Mouse (Mus musculus): Measurements from ENCODE around the gene Zfp599. TPM values are rescaled to one million over a fixed set of nuclear protein-coding genes. Genes with fewer than 3 reads are reported as not detected.
A peak's percentile ranks its signal among the peaks of the same experiment; 100 is the strongest.
"Not testable (repeated sequence)": the region's sequence is repeated elsewhere in the genome, so short reads cannot be mapped to it uniquely, and the experiment has no call there.

Zfp599 gene
- polyA plus RNA-seq (2015; fragmentation: Nextera tagmentation; extraction: Ambion mirVana): 4.2 and 4.3 TPM in 2 replicates

GRCm38 (mm10) chr9:22259184-22260091 is at the start of gene Zfp599:
Gene Zfp599 (minus strand): TSS chr9:22259895.
- peak within 1 kb of the TSS; percentile 67 for H3K4me3 ChIP-seq (replicated peaks)
- H3K4me1 ChIP-seq (replicated peaks): 0 out of 2 replicates have a peak, but pooled peaks cover 3% of the 10 kb centered on the region
- peak within 1 kb of the TSS; percentile 36; the same call in 1 of the 2 replicates for H3K27ac ChIP-seq
- H3K9ac ChIP-seq: peak within 1 kb of the TSS; percentile 78
- peak; percentile 99 for ATAC-seq
- peaks cover 11% of the 10 kb centered on the region for H3K36me3 ChIP-seq
- H3K9me3 ChIP-seq: no peaks in the 10 kb centered on the region
- H3K27me3 ChIP-seq (replicated peaks): no peaks in the 10 kb centered on the region
- peak within 1 kb of the TSS; percentile 84 for H3K4me2 ChIP-seq (replicated peaks)
- WGBS: 2% methylated on average over 35 of the region's 35 CpGs

- Histone ChIP-seq H3K4me2 (replicated peaks) (peak overlapping the region; percentile 86), H3K9ac (peak overlapping the region; percentile 20; the same call in 1 of the 2 replicates), H3K4me3 (replicated peaks) (peak overlapping the region; percentile 79), H3K36me3 (peaks cover 16% of the 10 kb centered on the region)
- not testable (repeated sequence) for H3K4me1 ChIP-seq (replicated peaks); H3K27ac ChIP-seq; H3K27me3 ChIP-seq (replicated peaks); H3K9me3 ChIP-seq
- ATAC-seq: peak; percentile 50; the same call in 1 of the 2 replicates
- WGBS: 16% methylated on average over 9 of the region's 9 CpGs
These were observed 48.2 kb upstream of the Zfp599 start for GRCm38 (mm10) chr9:22307920-22308262.

- WGBS: under 1% methylated on average over 56 of the region's 56 CpGs
- Histone ChIP-seq H3K4me1 (replicated peaks) (peaks cover 9% of the 10 kb centered on the region; the same call in 1 of the 2 replicates), H3K4me3 (replicated peaks) (peak within 1 kb of the TSS; percentile 79), H3K36me3 (peaks cover 16% of the 10 kb centered on the region), H3K27ac (peak within 1 kb of the TSS; percentile 20; the same call in 1 of the 2 replicates), H3K27me3 (replicated peaks) (no peaks in the 10 kb centered on the region), H3K9ac (peak within 1 kb of the TSS; percentile 85), H3K4me2 (replicated peaks) (peak within 1 kb of the TSS; percentile 86), H3K9me3 (no peaks in the 10 kb centered on the region)
- peak; percentile 100 for ATAC-seq
These were observed 47.6 kb upstream of the Zfp599 start, which contains the start of gene Zfp810 for GRCm38 (mm10) chr9:22307156-22307919. Gene Zfp810 (minus strand): TSS chr9:22307648.

- no peak overlapping the region for H3K27ac ChIP-seq
These were observed 47.0 kb upstream of the Zfp599 start for GRCm38 (mm10) chr9:22306726-22307125.

GRCm38 (mm10) chr9:22302199-22302598 is 42.5 kb upstream of the Zfp599 start:
- Histone ChIP-seq H3K27ac (no peak overlapping the region), H3K9ac (no peak overlapping the region), H3K9me3 (no peaks in the 10 kb centered on the region), H3K4me3 (replicated peaks) (no peak overlapping the region), H3K4me1 (replicated peaks) (peaks cover 9% of the 10 kb centered on the region; the same call in 1 of the 2 replicates), H3K27me3 (replicated peaks) (no peaks in the 10 kb centered on the region), H3K4me2 (replicated peaks) (no peak overlapping the region), H3K36me3 (peaks cover 28% of the 10 kb centered on the region)
- WGBS: 96% methylated on average over 1 of the region's 1 CpGs
- no peak for ATAC-seq

More at GRCm38 (mm10) chr9:22306726-22307125, 47.0 kb upstream of the Zfp599 start:
- H3K9ac ChIP-seq: peak overlapping the region; percentile 85
- no peaks in the 10 kb centered on the region for H3K27me3 ChIP-seq (replicated peaks)
- no peaks in the 10 kb centered on the region for H3K9me3 ChIP-seq
- 13% methylated on average over 6 of the region's 6 CpGs for WGBS
- H3K36me3 ChIP-seq: peaks cover 16% of the 10 kb centered on the region
- ATAC-seq: no peak
- peak overlapping the region; percentile 79 for H3K4me3 ChIP-seq (replicated peaks)
- H3K4me1 ChIP-seq (replicated peaks): peaks cover 9% of the 10 kb centered on the region; the same call in 1 of the 2 replicates
- H3K4me2 ChIP-seq (replicated peaks): peak overlapping the region; percentile 86

GRCm38 (mm10) chr9:22278733-22279132 is 19.0 kb upstream of the Zfp599 start:
- H3K9me3 ChIP-seq: peaks cover 24% of the 10 kb centered on the region

GRCm38 (mm10) chr9:22268886-22269285 is 9.2 kb upstream of the Zfp599 start:
- no peaks in the 10 kb centered on the region for H3K36me3 ChIP-seq
- no peak overlapping the region for H3K4me2 ChIP-seq (replicated peaks)
- no peak overlapping the region for H3K4me3 ChIP-seq (replicated peaks)
- H3K9me3 ChIP-seq: no peaks in the 10 kb centered on the region
- no peak overlapping the region for H3K9ac ChIP-seq
- ATAC-seq: no peak
- no peaks in the 10 kb centered on the region for H3K4me1 ChIP-seq (replicated peaks)
- no peaks in the 10 kb centered on the region for H3K27me3 ChIP-seq (replicated peaks)
- no peak overlapping the region for H3K27ac ChIP-seq
- WGBS: 94% methylated on average over 1 of the region's 1 CpGs

More at GRCm38 (mm10) chr9:22278733-22279132, 19.0 kb upstream of the Zfp599 start:
- Histone ChIP-seq H3K4me2 (replicated peaks) (no peak overlapping the region), H3K9ac (no peak overlapping the region), H3K36me3 (peaks cover 62% of the 10 kb centered on the region), H3K27ac (no peak overlapping the region), H3K4me1 (replicated peaks) (no peaks in the 10 kb centered on the region), H3K27me3 (replicated peaks) (no peaks in the 10 kb centered on the region), H3K4me3 (replicated peaks) (no peak overlapping the region)
- ATAC-seq: no peak
- 96% methylated on average over 4 of the region's 4 CpGs for WGBS

- Histone ChIP-seq H3K4me2 (replicated peaks) (no peak overlapping the region), H3K4me3 (replicated peaks) (no peak overlapping the region), H3K36me3 (no peaks in the 10 kb centered on the region), H3K27ac (no peak overlapping the region), H3K9me3 (no peaks in the 10 kb centered on the region), H3K4me1 (replicated peaks) (0 out of 2 replicates have a peak, but pooled peaks cover 3% of the 10 kb centered on the region), H3K27me3 (replicated peaks) (no peaks in the 10 kb centered on the region), H3K9ac (no peak overlapping the region)
- WGBS: 88% methylated on average over 10 of the region's 10 CpGs
- no peak for ATAC-seq
These were observed 2.9 kb upstream of the Zfp599 start for GRCm38 (mm10) chr9:22262611-22263010.

DNA sequence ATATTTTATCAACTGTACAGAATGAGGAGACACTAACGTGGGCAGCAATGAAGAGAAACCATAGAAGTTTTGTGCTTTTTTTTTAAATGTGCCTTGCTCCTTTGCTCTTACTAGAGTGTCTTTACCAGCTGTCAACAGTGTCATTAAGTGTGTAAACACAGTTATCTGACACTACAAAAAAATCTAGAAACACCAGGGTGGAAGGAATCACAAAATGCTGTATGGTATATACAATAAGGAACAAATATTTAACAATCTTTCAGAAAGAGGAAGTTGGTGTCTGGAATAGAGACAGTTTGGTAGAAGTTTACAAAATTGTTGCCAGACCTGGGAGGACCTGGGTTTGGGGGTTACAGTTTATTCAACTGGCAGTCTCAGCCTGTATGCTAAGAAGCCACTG is 1.9 kb upstream of the Zfp599 start:
- no peak overlapping the region for H3K4me3 ChIP-seq (replicated peaks)
- H3K9ac ChIP-seq: no peak overlapping the region
- no peak overlapping the region for H3K4me2 ChIP-seq (replicated peaks)
- no peak overlapping the region for H3K27ac ChIP-seq
- H3K27me3 ChIP-seq (replicated peaks): no peaks in the 10 kb centered on the region
- 0 out of 2 replicates have a peak, but pooled peaks cover 3% of the 10 kb centered on the region for H3K4me1 ChIP-seq (replicated peaks)
- H3K9me3 ChIP-seq: no peaks in the 10 kb centered on the region
- WGBS: 76% methylated on average over 1 of the region's 1 CpGs
- H3K36me3 ChIP-seq: no peaks in the 10 kb centered on the region
- no peak for ATAC-seq

DNA sequence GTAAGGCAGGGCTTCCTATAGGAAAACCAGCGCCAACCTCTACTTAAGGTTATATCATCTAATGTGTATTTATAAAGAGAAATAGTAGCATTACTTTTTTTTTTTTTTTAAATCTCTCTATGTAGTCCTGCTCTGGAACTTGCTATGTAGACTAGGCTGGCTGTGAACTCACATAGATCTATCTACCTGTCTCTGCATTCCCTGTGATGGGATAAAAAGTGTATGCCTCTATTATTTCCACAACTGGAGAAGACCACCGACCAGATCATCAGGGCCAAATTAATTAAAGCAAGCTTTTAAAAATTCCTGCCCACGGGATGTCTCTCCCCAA is 362 bp upstream of the Zfp599 start:
- no peak overlapping the region for H3K27ac ChIP-seq
- peak overlapping the region; percentile 67; the same call in 1 of the 2 replicates for H3K4me3 ChIP-seq (replicated peaks)
- H3K27me3 ChIP-seq (replicated peaks): no peaks in the 10 kb centered on the region
- no peak overlapping the region for H3K9ac ChIP-seq
- 0 out of 2 replicates have a peak, but pooled peaks cover 3% of the 10 kb centered on the region for H3K4me1 ChIP-seq (replicated peaks)
- H3K36me3 ChIP-seq: peaks cover 11% of the 10 kb centered on the region
- H3K4me2 ChIP-seq (replicated peaks): peak overlapping the region; percentile 84
- no peaks in the 10 kb centered on the region for H3K9me3 ChIP-seq
- 24% methylated on average over 3 of the region's 3 CpGs for WGBS
- no peak for ATAC-seq

GRCm38 (mm10) chr9:22258784-22259183 is 911 bp downstream of the Zfp599 start:
- no peak overlapping the region for H3K27ac ChIP-seq
- H3K4me1 ChIP-seq (replicated peaks): 0 out of 2 replicates have a peak, but pooled peaks cover 3% of the 10 kb centered on the region
- peak overlapping the region; percentile 67 for H3K4me3 ChIP-seq (replicated peaks)
- H3K27me3 ChIP-seq (replicated peaks): no peaks in the 10 kb centered on the region
- ATAC-seq: no peak
- H3K4me2 ChIP-seq (replicated peaks): peak overlapping the region; percentile 84
- H3K36me3 ChIP-seq: peaks cover 15% of the 10 kb centered on the region
- 79% methylated on average over 8 of the region's 8 CpGs for WGBS
- H3K9me3 ChIP-seq: no peaks in the 10 kb centered on the region
- H3K9ac ChIP-seq: peak overlapping the region; percentile 78

DNA sequence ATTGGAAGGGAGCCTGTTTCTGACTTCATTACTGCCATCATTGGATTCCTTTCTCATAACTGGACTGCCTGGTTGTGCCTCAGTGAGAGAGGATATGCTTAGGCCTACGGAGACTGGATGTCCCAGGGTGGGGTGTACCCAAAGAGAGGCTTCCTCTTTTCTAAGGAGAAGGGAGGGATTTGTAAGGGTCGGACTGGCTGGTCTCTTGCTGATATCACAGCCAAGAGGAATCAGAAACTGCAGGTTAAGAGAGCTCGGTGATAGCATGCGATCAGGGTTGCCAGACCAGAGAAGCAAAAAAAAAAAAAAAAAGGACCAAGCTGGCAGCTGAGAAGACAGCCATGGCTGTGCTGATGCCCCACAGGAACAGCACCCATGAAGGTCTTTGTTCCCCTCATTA is 3.1 kb downstream of the Zfp599 start:
- no peak overlapping the region for H3K4me2 ChIP-seq (replicated peaks)
- no peak overlapping the region for H3K9ac ChIP-seq
- no peaks in the 10 kb centered on the region for H3K4me1 ChIP-seq (replicated peaks)
- H3K27ac ChIP-seq: no peak overlapping the region
- 85% methylated on average over 4 of the region's 4 CpGs for WGBS
- H3K27me3 ChIP-seq (replicated peaks): no peaks in the 10 kb centered on the region
- no peaks in the 10 kb centered on the region for H3K9me3 ChIP-seq
- H3K4me3 ChIP-seq (replicated peaks): no peak overlapping the region
- no peak for ATAC-seq
- peaks cover 32% of the 10 kb centered on the region for H3K36me3 ChIP-seq
